Mouse (Mus musculus) adrenal gland, adult 10 weeks (tissue): ENCODE measurements around the gene Snrpc. TPM values are rescaled to one million over a fixed set of nuclear protein-coding genes. Genes with fewer than 3 reads are reported as not detected.

Experiments
- polyA plus RNA-seq: library from polyadenylated mRNA; stranded (reverse); fragments of 350-450 nt; fragmentation: Illumina TruSeq; extraction: RNeasy Lipid Tissue Mini Kit (QIAGEN cat#74804); gene quantifications from one replicate; pipeline ENCODE4 v1.2.3, GENCODE M21; 2014; ENCODE audit warnings: low read depth, low replicate concordance

Gene Snrpc
- polyA plus RNA-seq = 39.2 TPM

GRCm38 (mm10) chr17:27837850-27838249 is at the start of gene Snrpc:
Gene Snrpc (plus strand): TSS chr17:27838150.

GRCm38 (mm10) chr17:27820568-27821406 is 17.2 kb upstream of the Snrpc start, which contains the start of gene D17Wsu92e:
Gene D17Wsu92e (minus strand): TSS chr17:27820648.

GRCm38 (mm10) chr17:27856265-27856797 is 18.4 kb downstream of the Snrpc start, which contains the start of gene Uhrf1bp1:
Gene Uhrf1bp1 (plus strand): TSS chr17:27856441.

Other genes with a start within 250 kb of the Snrpc start
- gene Nudt3, start 214.7 kb upstream of the Snrpc start, polyA plus RNA-seq = 32.4 TPM
- gene RPS10-NUDT3, start 202.9 kb upstream of the Snrpc start, polyA plus RNA-seq = not detected
- gene Rps10, start 201.5 kb upstream of the Snrpc start, polyA plus RNA-seq = 44.0 TPM
- 1.1 TPM for gene Pacsin1, start 182.6 kb upstream of the Snrpc start, polyA plus RNA-seq
- gene Spdef, start 109.2 kb upstream of the Snrpc start, polyA plus RNA-seq = not detected
- gene D17Wsu92e, start 17.5 kb upstream of the Snrpc start, polyA plus RNA-seq = 102 TPM
- 5.0 TPM for gene Uhrf1bp1, start 18.3 kb downstream of the Snrpc start, polyA plus RNA-seq
- 1.7 TPM for gene Anks1, start 71.2 kb downstream of the Snrpc start, polyA plus RNA-seq
- 30.7 TPM for gene Taf11, start 71.7 kb downstream of the Snrpc start, polyA plus RNA-seq
- gene Tcp11, start 242.5 kb downstream of the Snrpc start, polyA plus RNA-seq = not detected